Mouse (Mus musculus): ENCODE results near the gene Aifm3. TPM values are rescaled to one million over a fixed set of nuclear protein-coding genes. Genes with fewer than 3 reads are reported as not detected.

Gene Aifm3
- polyA plus RNA-seq (2014; fragmentation: Nextera tagmentation; extraction: Ambion mirVana), result 0.61 and 1.7 TPM in 2 replicates

GRCm38 (mm10) chr16:17489469-17490111, at the start of gene Aifm3:
Aifm3 (plus strand) TSS chr16:17489611.
- Histone ChIP-seq H3K9me3 (ENCODE audit: control insufficient read depth, low read length) (no peaks in the 10 kb centered on the region), H3K27ac (ENCODE audit: low read depth, low read length) (no peak within 1 kb of the TSS), H3K4me3 (ENCODE audit: low read length) (peak within 1 kb of the TSS; percentile 45), H3K4me1 (ENCODE audit: control insufficient read depth, insufficient read depth, low read length) (no peaks in the 10 kb centered on the region), H3K27me3 (ENCODE audit: control insufficient read depth, insufficient read depth, low read length) (peaks cover 7% of the 10 kb centered on the region; the same call in 1 of the 2 replicates), H3K9ac (ENCODE audit: low read depth, low read length) (peak within 1 kb of the TSS; percentile 52), H3K36me3 (ENCODE audit: control insufficient read depth, insufficient read depth, low read length) (peaks cover 12% of the 10 kb centered on the region), H3K4me2 (replicated peaks; ENCODE audit: low read depth, low read length) (peak within 1 kb of the TSS; percentile 76)
- WGBS, result under 1% methylated on average over 46 of the region's 47 CpGs
- peak; percentile 83 for ATAC-seq (ENCODE audit: low FRiP score, low TSS enrichment)

GRCm38 (mm10) chr16:17451541-17452372, 37.7 kb upstream of the Aifm3 start, which contains the start of gene Crkl:
Crkl (plus strand) TSS chr16:17451987.
- Histone ChIP-seq H3K4me1 (ENCODE audit: control insufficient read depth, insufficient read depth, low read length) (peaks cover 17% of the 10 kb centered on the region), H3K27me3 (ENCODE audit: control insufficient read depth, insufficient read depth, low read length) (no peaks in the 10 kb centered on the region), H3K27ac (ENCODE audit: low read depth, low read length) (peak within 1 kb of the TSS; percentile 98), H3K9ac (ENCODE audit: low read depth, low read length) (peak within 1 kb of the TSS; percentile 97), H3K36me3 (ENCODE audit: control insufficient read depth, insufficient read depth, low read length) (peaks cover 10% of the 10 kb centered on the region), H3K4me3 (ENCODE audit: low read length) (peak within 1 kb of the TSS; percentile 99), H3K4me2 (replicated peaks; ENCODE audit: low read depth, low read length) (peak within 1 kb of the TSS; percentile 79), H3K9me3 (ENCODE audit: control insufficient read depth, low read length) (no peaks in the 10 kb centered on the region; the same call in 1 of the 2 replicates)
- peak; percentile 98 for ATAC-seq (ENCODE audit: low FRiP score, low TSS enrichment)
- WGBS, result 0% methylated on average over 63 of the region's 63 CpGs

GRCm38 (mm10) chr16:17452373-17452715, 37.1 kb upstream of the Aifm3 start:
- Histone ChIP-seq H3K36me3 (ENCODE audit: control insufficient read depth, insufficient read depth, low read length) (peaks cover 15% of the 10 kb centered on the region), H3K4me1 (ENCODE audit: control insufficient read depth, insufficient read depth, low read length) (peaks cover 17% of the 10 kb centered on the region), H3K4me3 (ENCODE audit: low read length) (peak overlapping the region; percentile 99), H3K4me2 (replicated peaks; ENCODE audit: low read depth, low read length) (peak overlapping the region; percentile 79), H3K27ac (ENCODE audit: low read depth, low read length) (peak overlapping the region; percentile 98), H3K9me3 (ENCODE audit: control insufficient read depth, low read length) (no peaks in the 10 kb centered on the region), H3K9ac (ENCODE audit: low read depth, low read length) (peak overlapping the region; percentile 97), H3K27me3 (ENCODE audit: control insufficient read depth, insufficient read depth, low read length) (no peaks in the 10 kb centered on the region)
- ATAC-seq (ENCODE audit: low FRiP score, low TSS enrichment), result peak; percentile 37
- under 1% methylated on average over 24 of the region's 24 CpGs for WGBS

GRCm38 (mm10) chr16:17456901-17457300, 32.5 kb upstream of the Aifm3 start:
- ATAC-seq (ENCODE audit: low FRiP score, low TSS enrichment), result no peak
- WGBS, result 83% methylated on average over 1 of the region's 1 CpGs
- Histone ChIP-seq H3K4me1 (ENCODE audit: control insufficient read depth, insufficient read depth, low read length) (peaks cover 17% of the 10 kb centered on the region), H3K4me3 (ENCODE audit: low read length) (no peak overlapping the region), H3K36me3 (ENCODE audit: control insufficient read depth, insufficient read depth, low read length) (peaks cover 30% of the 10 kb centered on the region), H3K27ac (ENCODE audit: low read depth, low read length) (no peak overlapping the region), H3K4me2 (replicated peaks; ENCODE audit: low read depth, low read length) (no peak overlapping the region), H3K9me3 (ENCODE audit: control insufficient read depth, low read length) (no peaks in the 10 kb centered on the region), H3K9ac (ENCODE audit: low read depth, low read length) (no peak overlapping the region), H3K27me3 (ENCODE audit: control insufficient read depth, insufficient read depth, low read length) (no peaks in the 10 kb centered on the region)

- Histone ChIP-seq H3K9ac (ENCODE audit: low read depth, low read length) (no peak overlapping the region), H3K36me3 (ENCODE audit: control insufficient read depth, insufficient read depth, low read length) (peaks cover 36% of the 10 kb centered on the region), H3K4me1 (ENCODE audit: control insufficient read depth, insufficient read depth, low read length) (peaks cover 4% of the 10 kb centered on the region), H3K4me2 (replicated peaks; ENCODE audit: low read depth, low read length) (no peak overlapping the region), H3K27me3 (ENCODE audit: control insufficient read depth, insufficient read depth, low read length) (no peaks in the 10 kb centered on the region), H3K4me3 (ENCODE audit: low read length) (no peak overlapping the region), H3K9me3 (ENCODE audit: control insufficient read depth, low read length) (no peaks in the 10 kb centered on the region), H3K27ac (ENCODE audit: low read depth, low read length) (no peak overlapping the region)
- WGBS, result 95% methylated on average over 4 of the region's 4 CpGs
- ATAC-seq (ENCODE audit: low FRiP score, low TSS enrichment), result no peak
These were observed 29.2 kb upstream of the Aifm3 start for GRCm38 (mm10) chr16:17460254-17460653.

GRCm38 (mm10) chr16:17461596-17461995, 27.8 kb upstream of the Aifm3 start:
- Histone ChIP-seq H3K4me3 (ENCODE audit: low read length) (no peak overlapping the region), H3K9ac (ENCODE audit: low read depth, low read length) (no peak overlapping the region), H3K27ac (ENCODE audit: low read depth, low read length) (no peak overlapping the region), H3K27me3 (ENCODE audit: control insufficient read depth, insufficient read depth, low read length) (no peaks in the 10 kb centered on the region), H3K36me3 (ENCODE audit: control insufficient read depth, insufficient read depth, low read length) (peaks cover 27% of the 10 kb centered on the region), H3K9me3 (ENCODE audit: control insufficient read depth, low read length) (no peaks in the 10 kb centered on the region), H3K4me2 (replicated peaks; ENCODE audit: low read depth, low read length) (no peak overlapping the region), H3K4me1 (ENCODE audit: control insufficient read depth, insufficient read depth, low read length) (no peaks in the 10 kb centered on the region)
- ATAC-seq (ENCODE audit: low FRiP score, low TSS enrichment), result no peak
- WGBS, result 88% methylated on average over 1 of the region's 1 CpGs

- Histone ChIP-seq H3K9me3 (ENCODE audit: control insufficient read depth, low read length) (no peaks in the 10 kb centered on the region), H3K4me3 (ENCODE audit: low read length) (no peak overlapping the region), H3K4me2 (replicated peaks; ENCODE audit: low read depth, low read length) (no peak overlapping the region), H3K27ac (ENCODE audit: low read depth, low read length) (no peak overlapping the region), H3K4me1 (ENCODE audit: control insufficient read depth, insufficient read depth, low read length) (no peaks in the 10 kb centered on the region), H3K27me3 (ENCODE audit: control insufficient read depth, insufficient read depth, low read length) (no peaks in the 10 kb centered on the region), H3K36me3 (ENCODE audit: control insufficient read depth, insufficient read depth, low read length) (peaks cover 20% of the 10 kb centered on the region; the same call in 1 of the 2 replicates), H3K9ac (ENCODE audit: low read depth, low read length) (no peak overlapping the region)
- WGBS, result 87% methylated on average over 2 of the region's 2 CpGs
- ATAC-seq (ENCODE audit: low FRiP score, low TSS enrichment), result no peak
These were observed 26.2 kb upstream of the Aifm3 start for GRCm38 (mm10) chr16:17463184-17463583.

- Histone ChIP-seq H3K27me3 (ENCODE audit: control insufficient read depth, insufficient read depth, low read length) (no peaks in the 10 kb centered on the region), H3K4me3 (ENCODE audit: low read length) (no peak overlapping the region), H3K9me3 (ENCODE audit: control insufficient read depth, low read length) (no peaks in the 10 kb centered on the region), H3K9ac (ENCODE audit: low read depth, low read length) (no peak overlapping the region), H3K36me3 (ENCODE audit: control insufficient read depth, insufficient read depth, low read length) (peaks cover 37% of the 10 kb centered on the region), H3K4me1 (ENCODE audit: control insufficient read depth, insufficient read depth, low read length) (no peaks in the 10 kb centered on the region), H3K4me2 (replicated peaks; ENCODE audit: low read depth, low read length) (no peak overlapping the region), H3K27ac (ENCODE audit: low read depth, low read length) (no peak overlapping the region)
- no peak for ATAC-seq (ENCODE audit: low FRiP score, low TSS enrichment)
- 86% methylated on average over 4 of the region's 4 CpGs for WGBS
These were observed 22.3 kb upstream of the Aifm3 start for GRCm38 (mm10) chr16:17466875-17467663.

All from kidney, embryonic 14.5 days (tissue).